Mouse (Mus musculus) ES-E14 (cell line): ENCODE data around the gene E030018B13Rik.

ENCODE experiments used
- CHD2 ChIP-seq: IDR thresholded peaks from 2 replicates; pipeline ENCODE4 v1.6.1; 2014; ENCODE audit warnings: mild to moderate bottlenecking, low read depth, low read length, inconsistent platforms
- HCFC1 ChIP-seq: IDR thresholded peaks from 2 replicates; pipeline ENCODE4 v1.6.1; 2012; ENCODE audit warnings: low read length, inconsistent platforms, borderline replicate concordance; ENCODE audit not compliant: insufficient read depth
- ZNF384 ChIP-seq: IDR thresholded peaks from 2 replicates; pipeline ENCODE4 v1.6.1; 2012; ENCODE audit warnings: low read depth, low read length, inconsistent platforms

- TF ChIP-seq HCFC1 (no peak), CHD2 (no peak), ZNF384 (no peak)
These were observed 20.2 kb upstream of the E030018B13Rik start for GRCm38 (mm10) chr7:63896276-63896967.
